Mouse (Mus musculus) splenic B cell, adult 2 months (primary cell): Measurements from ENCODE around the gene Tpp2.
A peak's percentile ranks its signal among the peaks of the same experiment; 100 is the strongest.
"Not testable (repeated sequence)": the region's sequence is repeated elsewhere in the genome, so short reads cannot be mapped to it uniquely, and the experiment has no call there.

Experiments used
- DNase-seq: peaks from one replicate; pipeline ENCODE4 v3.0.0-alpha.2; 2011; ENCODE audit warnings: low read depth, low spot score
- H3K27me3 ChIP-seq: 2 replicates; pipeline ENCODE4 v1.6.1; 2012; ENCODE audit warnings: mild to moderate bottlenecking, low read length, moderate library complexity, mixed read lengths; ENCODE audit not compliant: control insufficient read depth, poor library complexity, insufficient read depth, severe bottlenecking
- H3K36me3 ChIP-seq: 2 replicates; pipeline ENCODE4 v1.6.1; 2012; ENCODE audit warnings: mild to moderate bottlenecking, low read length, moderate library complexity, mixed read lengths; ENCODE audit not compliant: control insufficient read depth, poor library complexity, insufficient read depth, severe bottlenecking

Tpp2 gene

GRCm38 (mm10) chr1:43933488-43934415, at the start of gene Tpp2:
Tpp2 (plus strand) TSS chr1:43933647.
- Histone ChIP-seq H3K36me3 (no peaks in the 10 kb centered on the region), H3K27me3 (no peaks in the 10 kb centered on the region)
- DNase-seq, result peak; percentile 97

GRCm38 (mm10) chr1:43888358-43888757, 45.1 kb upstream of the Tpp2 start:
- DNase-seq, result peak; percentile 31
- not testable (repeated sequence) for H3K36me3 ChIP-seq, H3K27me3 ChIP-seq

GRCm38 (mm10) chr1:43895742-43896141, 37.7 kb upstream of the Tpp2 start:
- DNase-seq, result no peak
- H3K27me3 ChIP-seq, result no peaks in the 10 kb centered on the region
- no peaks in the 10 kb centered on the region for H3K36me3 ChIP-seq

- no peaks in the 10 kb centered on the region for H3K27me3 ChIP-seq
- DNase-seq, result peak; percentile 50
- no peaks in the 10 kb centered on the region for H3K36me3 ChIP-seq
Measured at GRCm38 (mm10) chr1:43897131-43897530, 36.3 kb upstream of the Tpp2 start.

- no peaks in the 10 kb centered on the region for H3K27me3 ChIP-seq
- no peaks in the 10 kb centered on the region for H3K36me3 ChIP-seq
- DNase-seq, result no peak
Measured at GRCm38 (mm10) chr1:43897987-43898386, 35.5 kb upstream of the Tpp2 start.

- no peaks in the 10 kb centered on the region for H3K27me3 ChIP-seq
- no peaks in the 10 kb centered on the region for H3K36me3 ChIP-seq
- peak; percentile 81 for DNase-seq
Measured at GRCm38 (mm10) chr1:43898991-43899714, 34.3 kb upstream of the Tpp2 start.

- no peaks in the 10 kb centered on the region for H3K36me3 ChIP-seq
- DNase-seq, result no peak
- H3K27me3 ChIP-seq, result no peaks in the 10 kb centered on the region
Measured at GRCm38 (mm10) chr1:43902417-43902816, 31.0 kb upstream of the Tpp2 start.

- Histone ChIP-seq H3K27me3 (no peaks in the 10 kb centered on the region), H3K36me3 (no peaks in the 10 kb centered on the region)
- DNase-seq, result peak; percentile 56
Measured at GRCm38 (mm10) chr1:43902855-43903254, 30.6 kb upstream of the Tpp2 start.

- H3K27me3 ChIP-seq, result no peaks in the 10 kb centered on the region
- no peaks in the 10 kb centered on the region for H3K36me3 ChIP-seq
- no peak for DNase-seq
Measured at GRCm38 (mm10) chr1:43915428-43915827, 18.0 kb upstream of the Tpp2 start.

- DNase-seq, result no peak
- Histone ChIP-seq H3K27me3 (no peaks in the 10 kb centered on the region), H3K36me3 (no peaks in the 10 kb centered on the region)
Measured at GRCm38 (mm10) chr1:43916854-43917253, 16.6 kb upstream of the Tpp2 start.

- DNase-seq, result no peak
- no peaks in the 10 kb centered on the region for H3K27me3 ChIP-seq
- no peaks in the 10 kb centered on the region for H3K36me3 ChIP-seq
Measured at GRCm38 (mm10) chr1:43934416-43934810, 966 bp downstream of the Tpp2 start.

GRCm38 (mm10) chr1:43939310-43939709, 5.9 kb downstream of the Tpp2 start:
- Histone ChIP-seq H3K27me3 (no peaks in the 10 kb centered on the region), H3K36me3 (peaks cover 7% of the 10 kb centered on the region; the same call in 1 of the 2 replicates)
- DNase-seq, result no peak

GRCm38 (mm10) chr1:43941476-43942217, 8.2 kb downstream of the Tpp2 start:
- DNase-seq, result no peak
- H3K27me3 ChIP-seq, result no peaks in the 10 kb centered on the region
- peaks cover 8% of the 10 kb centered on the region; the same call in 1 of the 2 replicates for H3K36me3 ChIP-seq

GRCm38 (mm10) chr1:43942814-43943213, 9.4 kb downstream of the Tpp2 start:
- DNase-seq, result no peak
- Histone ChIP-seq H3K27me3 (no peaks in the 10 kb centered on the region), H3K36me3 (peaks cover 8% of the 10 kb centered on the region; the same call in 1 of the 2 replicates)
